Mouse (Mus musculus) thymus, adult 2 months (tissue): ENCODE measurements around the gene Gm20388.

Experiments used
- CTCF ChIP-seq: fragments of 200-500 bp; IDR thresholded peaks from 2 replicates; pipeline ENCODE4 v1.5.1; 2012; ENCODE audit warnings: mild to moderate bottlenecking, control low read depth, low read length, moderate library complexity, borderline replicate concordance; ENCODE audit not compliant: control insufficient read depth, poor library complexity, insufficient read depth; ENCODE audit errors: extremely low read depth
- POLR2A ChIP-seq: fragments of 200-500 bp; IDR thresholded peaks from 2 replicates; pipeline ENCODE4 v1.6.1; 2012; ENCODE audit warnings: mild to moderate bottlenecking, low read length, control low read depth, moderate library complexity; ENCODE audit not compliant: control insufficient read depth, poor library complexity, insufficient read depth; ENCODE audit errors: extremely low read depth

GRCm38 (mm10) chr8:124200400-124200799, 4289.8 kb downstream of the Gm20388 start:
- TF ChIP-seq POLR2A = no peak
- TF ChIP-seq CTCF = no peak
